Mouse (Mus musculus): ENCODE measurements around the gene Arhgap36.

Gene Arhgap36

GRCm38 (mm10) chrX:49463442-49463970 is at the start of gene Arhgap36:
TSS of gene Arhgap36 (plus strand) at chrX:49463945.
- no peak for DNase-seq (ENCODE audit: low read depth, low spot score)

- DNase-seq (ENCODE audit: low read depth, low spot score), result no peak
These were observed 6.0 kb upstream of the Arhgap36 start for GRCm38 (mm10) chrX:49457781-49458180.

- DNase-seq (ENCODE audit: low read depth, low spot score), result no peak
These were observed 6.7 kb downstream of the Arhgap36 start for GRCm38 (mm10) chrX:49470287-49471054.

GRCm38 (mm10) chrX:49479968-49480809 is 16.4 kb downstream of the Arhgap36 start:
- DNase-seq (ENCODE audit: low read depth, low spot score), result no peak

GRCm38 (mm10) chrX:49480846-49481245 is 17.1 kb downstream of the Arhgap36 start:
- DNase-seq (ENCODE audit: low read depth, low spot score), result no peak

- no peak for DNase-seq (ENCODE audit: low read depth, low spot score)
These were observed 25.4 kb downstream of the Arhgap36 start for GRCm38 (mm10) chrX:49489141-49489540.

- no peak for DNase-seq (ENCODE audit: low read depth, low spot score)
These were observed 30.1 kb downstream of the Arhgap36 start for GRCm38 (mm10) chrX:49493739-49494449.

Data from retina, postnatal 7 days (tissue).